Mouse (Mus musculus): ENCODE data around the gene Gm17660. TPM values are rescaled to one million over a fixed set of nuclear protein-coding genes. Genes with fewer than 3 reads are reported as not detected.
A peak's percentile ranks its signal among the peaks of the same experiment; 100 is the strongest.
"Not testable (repeated sequence)": the region's sequence is repeated elsewhere in the genome, so short reads cannot be mapped to it uniquely, and the experiment has no call there.

Gm17660 gene
- polyA plus RNA-seq, 1 experiment from 2014 or later, result 0.44 TPM

DNA sequence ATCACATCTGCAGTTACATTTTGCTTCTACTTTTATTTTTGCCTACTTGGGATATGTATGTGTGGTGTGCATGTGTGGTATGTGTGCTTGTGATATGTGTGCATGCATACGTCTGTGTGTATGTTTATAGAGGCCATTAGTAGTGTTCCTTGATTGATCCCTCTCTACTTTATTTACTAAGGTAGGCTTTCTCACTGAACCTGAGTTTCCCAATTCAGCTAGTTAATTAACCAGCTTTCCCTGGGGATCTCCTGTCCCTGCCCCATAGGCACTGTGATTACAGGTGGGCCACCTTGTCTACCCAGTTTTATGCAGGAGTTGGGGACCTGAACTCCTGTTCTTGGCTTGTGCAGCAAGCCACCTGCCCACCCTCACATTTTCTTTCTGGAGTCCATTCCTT, 40.7 kb downstream of the Gm17660 start:
- Histone ChIP-seq H3K9me3 (ENCODE audit: control insufficient read depth, low read length) (no peaks in the 10 kb centered on the region), H3K4me1 (ENCODE audit: control insufficient read depth, insufficient read depth, low read length) (no peaks in the 10 kb centered on the region), H3K36me3 (ENCODE audit: control insufficient read depth, insufficient read depth, low read length) (no peaks in the 10 kb centered on the region), H3K27ac (ENCODE audit: low read depth, low read length) (no peak overlapping the region), H3K9ac (replicated peaks; ENCODE audit: low read depth, low read length) (no peak overlapping the region), H3K27me3 (ENCODE audit: control insufficient read depth, insufficient read depth, low read length) (no peaks in the 10 kb centered on the region), H3K4me2 (ENCODE audit: low read depth, low read length) (no peak overlapping the region), H3K4me3 (ENCODE audit: low read depth, low read length) (no peak overlapping the region)
- 97% methylated on average over 1 of the region's 1 CpGs for WGBS
- ATAC-seq (ENCODE audit: low read depth), result no peak

DNA sequence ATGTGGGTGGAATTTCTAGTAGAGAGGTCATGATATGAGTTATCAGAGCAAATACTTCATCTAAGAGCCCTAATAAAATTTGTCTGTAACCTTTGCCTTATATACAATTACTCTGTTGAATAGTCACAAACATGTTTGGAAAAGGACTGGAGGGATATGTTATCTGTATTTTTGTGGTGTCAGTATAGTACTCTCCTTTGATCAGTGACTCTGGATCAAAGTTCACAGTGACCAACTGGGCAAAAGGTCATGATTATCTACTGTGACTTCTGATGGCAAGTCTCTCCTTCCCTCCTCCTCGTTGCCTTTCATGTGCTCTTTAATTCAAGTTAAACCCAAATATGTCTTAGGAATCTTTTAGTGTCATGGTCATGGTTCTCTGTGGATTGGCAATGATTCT, 41.6 kb downstream of the Gm17660 start:
- Histone ChIP-seq H3K36me3 (ENCODE audit: control insufficient read depth, insufficient read depth, low read length) (no peaks in the 10 kb centered on the region), H3K4me1 (ENCODE audit: control insufficient read depth, insufficient read depth, low read length) (no peaks in the 10 kb centered on the region), H3K27ac (ENCODE audit: low read depth, low read length) (no peak overlapping the region), H3K4me2 (ENCODE audit: low read depth, low read length) (no peak overlapping the region), H3K9me3 (ENCODE audit: control insufficient read depth, low read length) (no peaks in the 10 kb centered on the region), H3K27me3 (ENCODE audit: control insufficient read depth, insufficient read depth, low read length) (no peaks in the 10 kb centered on the region), H3K4me3 (ENCODE audit: low read depth, low read length) (no peak overlapping the region), H3K9ac (replicated peaks; ENCODE audit: low read depth, low read length) (no peak overlapping the region)
- 75% methylated on average over 1 of the region's 1 CpGs for WGBS
- no peak for ATAC-seq (ENCODE audit: low read depth)

GRCm38 (mm10) chr5:104035066-104035465, 42.3 kb downstream of the Gm17660 start:
- Histone ChIP-seq H3K27me3 (ENCODE audit: control insufficient read depth, insufficient read depth, low read length) (no peaks in the 10 kb centered on the region), H3K4me2 (ENCODE audit: low read depth, low read length) (no peak overlapping the region), H3K4me3 (ENCODE audit: low read depth, low read length) (no peak overlapping the region), H3K4me1 (ENCODE audit: control insufficient read depth, insufficient read depth, low read length) (no peaks in the 10 kb centered on the region), H3K36me3 (ENCODE audit: control insufficient read depth, insufficient read depth, low read length) (no peaks in the 10 kb centered on the region), H3K9ac (replicated peaks; ENCODE audit: low read depth, low read length) (no peak overlapping the region), H3K9me3 (ENCODE audit: control insufficient read depth, low read length) (no peaks in the 10 kb centered on the region), H3K27ac (ENCODE audit: low read depth, low read length) (no peak overlapping the region)
- no peak for ATAC-seq (ENCODE audit: low read depth)

- WGBS, result 93% methylated on average over 2 of the region's 2 CpGs
- no peak overlapping the region for H3K4me2 ChIP-seq (ENCODE audit: low read depth, low read length)
- no peak overlapping the region for H3K9ac ChIP-seq (replicated peaks; ENCODE audit: low read depth, low read length)
- no peaks in the 10 kb centered on the region for H3K4me1 ChIP-seq (ENCODE audit: control insufficient read depth, insufficient read depth, low read length)
- H3K27ac ChIP-seq (ENCODE audit: low read depth, low read length), result no peak overlapping the region
- no peak overlapping the region for H3K4me3 ChIP-seq (ENCODE audit: low read depth, low read length)
- H3K36me3 ChIP-seq (ENCODE audit: control insufficient read depth, insufficient read depth, low read length), result no peaks in the 10 kb centered on the region
- H3K9me3 ChIP-seq (ENCODE audit: control insufficient read depth, low read length), result no peaks in the 10 kb centered on the region
- no peaks in the 10 kb centered on the region for H3K27me3 ChIP-seq (ENCODE audit: control insufficient read depth, insufficient read depth, low read length)
- no peak for ATAC-seq (ENCODE audit: low read depth)
Observed at GRCm38 (mm10) chr5:104032434-104033097, 44.8 kb downstream of the Gm17660 start.

DNA sequence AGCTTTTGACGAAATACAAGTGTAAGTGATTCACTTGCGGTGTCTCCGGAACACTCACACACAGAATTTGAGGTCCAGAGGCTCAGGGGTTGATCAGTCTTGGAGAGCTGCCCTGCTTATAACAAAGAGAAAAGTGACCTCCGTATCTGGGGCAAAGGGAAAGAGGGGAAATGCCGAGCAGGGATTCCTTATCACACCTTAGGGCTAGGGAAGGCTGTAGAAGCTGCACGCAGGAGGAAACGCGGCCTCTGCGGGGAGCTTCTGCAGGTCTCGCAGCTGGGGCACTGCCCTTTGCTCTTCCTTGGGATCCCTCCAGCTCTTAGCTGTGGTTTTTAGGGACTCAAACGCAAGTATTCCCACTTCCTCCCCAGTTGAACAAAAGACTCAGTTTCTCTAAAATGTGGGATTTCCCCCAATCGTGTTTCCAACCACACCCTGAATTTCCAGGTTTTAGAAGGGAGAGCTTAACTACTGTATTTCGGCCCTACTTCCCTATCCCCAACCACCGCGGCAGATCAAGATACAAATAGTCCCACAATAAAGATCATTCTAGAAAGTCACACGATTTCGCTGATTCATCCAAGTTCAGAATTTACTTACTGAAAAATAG, 52.1 kb downstream of the Gm17660 start:
- no peak overlapping the region for H3K27ac ChIP-seq (ENCODE audit: low read depth, low read length)
- H3K4me2 ChIP-seq (ENCODE audit: low read depth, low read length), result no peak overlapping the region
- 53% methylated on average over 17 of the region's 17 CpGs for WGBS
- H3K27me3 ChIP-seq (ENCODE audit: control insufficient read depth, insufficient read depth, low read length), result no peaks in the 10 kb centered on the region
- peaks cover 2% of the 10 kb centered on the region; the same call in 1 of the 2 replicates for H3K4me1 ChIP-seq (ENCODE audit: control insufficient read depth, insufficient read depth, low read length)
- no peak for ATAC-seq (ENCODE audit: low read depth)
- no peak overlapping the region for H3K4me3 ChIP-seq (ENCODE audit: low read depth, low read length)
- H3K9ac ChIP-seq (replicated peaks; ENCODE audit: low read depth, low read length), result no peak overlapping the region
- H3K9me3 ChIP-seq (ENCODE audit: control insufficient read depth, low read length), result no peaks in the 10 kb centered on the region
- no peaks in the 10 kb centered on the region for H3K36me3 ChIP-seq (ENCODE audit: control insufficient read depth, insufficient read depth, low read length)

DNA sequence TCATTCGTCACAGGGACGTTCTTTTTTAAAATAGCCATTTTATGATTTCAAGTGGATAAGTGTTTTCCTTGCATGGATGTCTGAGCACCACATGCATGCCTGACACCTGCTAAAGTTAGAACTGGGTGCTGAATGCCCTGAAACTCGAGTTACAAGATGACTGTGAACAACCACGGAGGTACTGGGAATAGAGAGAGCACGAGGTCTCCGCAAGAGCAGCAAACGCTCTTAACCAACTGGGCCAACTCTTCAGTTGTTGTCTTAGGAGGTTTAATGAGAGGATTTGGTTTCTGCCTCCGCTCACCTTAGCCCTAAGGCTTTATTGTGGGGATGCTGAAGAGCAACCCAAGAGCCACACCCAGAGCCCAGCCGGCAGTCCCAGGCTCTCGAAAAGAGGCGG, 52.6 kb downstream of the Gm17660 start:
- 73% methylated on average over 11 of the region's 11 CpGs for WGBS
- no peak for ATAC-seq (ENCODE audit: low read depth)
- H3K4me3 ChIP-seq (ENCODE audit: low read depth, low read length), result no peak overlapping the region

DNA sequence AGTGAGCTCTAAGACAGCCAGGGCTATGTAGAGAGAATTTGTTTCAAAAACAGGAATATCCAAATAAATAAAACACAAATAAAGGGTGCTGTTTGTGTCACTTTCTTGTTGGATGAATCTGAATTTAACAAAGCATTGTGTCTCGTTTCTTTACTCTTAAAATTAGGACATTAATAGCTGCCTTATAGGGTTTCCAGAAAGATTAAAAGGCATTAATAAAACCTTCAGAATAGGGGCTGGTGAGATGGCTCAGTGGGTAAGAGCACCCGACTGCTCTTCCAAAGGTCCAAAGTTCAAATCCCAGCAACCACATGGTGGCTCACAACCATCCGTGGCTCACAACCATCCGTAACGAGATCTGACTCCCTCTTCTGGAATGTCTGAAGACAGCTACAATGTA, 53.2 kb downstream of the Gm17660 start:
- H3K4me1 ChIP-seq (ENCODE audit: control insufficient read depth, insufficient read depth, low read length); H3K9me3 ChIP-seq (ENCODE audit: control insufficient read depth, low read length); H3K36me3 ChIP-seq (ENCODE audit: control insufficient read depth, insufficient read depth, low read length); H3K4me3 ChIP-seq (ENCODE audit: low read depth, low read length); H3K9ac ChIP-seq (replicated peaks; ENCODE audit: low read depth, low read length); H3K4me2 ChIP-seq (ENCODE audit: low read depth, low read length); ATAC-seq (ENCODE audit: low read depth); H3K27ac ChIP-seq (ENCODE audit: low read depth, low read length); H3K27me3 ChIP-seq (ENCODE audit: control insufficient read depth, insufficient read depth, low read length): not testable (repeated sequence)
- 88% methylated on average over 5 of the region's 5 CpGs for WGBS

More for the DNA sequence above, 52.6 kb downstream of the Gm17660 start:
- no peaks in the 10 kb centered on the region for H3K27me3 ChIP-seq (ENCODE audit: control insufficient read depth, insufficient read depth, low read length)
- H3K9me3 ChIP-seq (ENCODE audit: control insufficient read depth, low read length), result no peaks in the 10 kb centered on the region
- H3K36me3 ChIP-seq (ENCODE audit: control insufficient read depth, insufficient read depth, low read length), result no peaks in the 10 kb centered on the region
- peaks cover 2% of the 10 kb centered on the region; the same call in 1 of the 2 replicates for H3K4me1 ChIP-seq (ENCODE audit: control insufficient read depth, insufficient read depth, low read length)
- no peak overlapping the region for H3K4me2 ChIP-seq (ENCODE audit: low read depth, low read length)
- H3K27ac ChIP-seq (ENCODE audit: low read depth, low read length), result no peak overlapping the region
- H3K9ac ChIP-seq (replicated peaks; ENCODE audit: low read depth, low read length), result no peak overlapping the region

GRCm38 (mm10) chr5:104023289-104024020, 54.0 kb downstream of the Gm17660 start:
- no peaks in the 10 kb centered on the region for H3K9me3 ChIP-seq (ENCODE audit: control insufficient read depth, low read length)
- H3K27ac ChIP-seq (ENCODE audit: low read depth, low read length), result no peak overlapping the region
- H3K9ac ChIP-seq (replicated peaks; ENCODE audit: low read depth, low read length), result no peak overlapping the region
- WGBS, result 82% methylated on average over 8 of the region's 8 CpGs
- peaks cover 2% of the 10 kb centered on the region; the same call in 1 of the 2 replicates for H3K4me1 ChIP-seq (ENCODE audit: control insufficient read depth, insufficient read depth, low read length)
- H3K27me3 ChIP-seq (ENCODE audit: control insufficient read depth, insufficient read depth, low read length), result no peaks in the 10 kb centered on the region
- no peaks in the 10 kb centered on the region for H3K36me3 ChIP-seq (ENCODE audit: control insufficient read depth, insufficient read depth, low read length)
- H3K4me3 ChIP-seq (ENCODE audit: low read depth, low read length), result no peak overlapping the region
- no peak overlapping the region for H3K4me2 ChIP-seq (ENCODE audit: low read depth, low read length)
- ATAC-seq (ENCODE audit: low read depth), result no peak

- H3K4me1 ChIP-seq (ENCODE audit: control insufficient read depth, insufficient read depth, low read length), result peaks cover 2% of the 10 kb centered on the region; the same call in 1 of the 2 replicates
- no peaks in the 10 kb centered on the region for H3K27me3 ChIP-seq (ENCODE audit: control insufficient read depth, insufficient read depth, low read length)
- H3K9me3 ChIP-seq (ENCODE audit: control insufficient read depth, low read length), result no peaks in the 10 kb centered on the region
- H3K27ac ChIP-seq (ENCODE audit: low read depth, low read length), result no peak overlapping the region
- no peak overlapping the region for H3K9ac ChIP-seq (replicated peaks; ENCODE audit: low read depth, low read length)
- peak overlapping the region; percentile 37; the same call in 1 of the 2 replicates for H3K4me3 ChIP-seq (ENCODE audit: low read depth, low read length)
- 21% methylated on average over 5 of the region's 5 CpGs for WGBS
- H3K4me2 ChIP-seq (ENCODE audit: low read depth, low read length), result peak overlapping the region; percentile 58; the same call in 1 of the 2 replicates
- ATAC-seq (ENCODE audit: low read depth), result no peak
- H3K36me3 ChIP-seq (ENCODE audit: control insufficient read depth, insufficient read depth, low read length), result no peaks in the 10 kb centered on the region
Observed at GRCm38 (mm10) chr5:104022558-104022957, 54.9 kb downstream of the Gm17660 start.
